Mouse (Mus musculus) CH12.LX (cell line): ENCODE measurements around the gene Gpx5.
A peak's percentile ranks its signal among the peaks of the same experiment; 100 is the strongest.

Experiments used
- BHLHE40 ChIP-seq: IDR thresholded peaks from 2 replicates; pipeline ENCODE4 v1.6.1; 2011; ENCODE audit warnings: mild to moderate bottlenecking, low read depth, low read length, improper control_type of control experiment
- CHD1 ChIP-seq: IDR thresholded peaks from 2 replicates; pipeline ENCODE4 v1.6.1; 2012; ENCODE audit warnings: low read depth, low read length, improper control_type of control experiment, inconsistent platforms
- CTCF ChIP-seq, 2 experiments: IDR thresholded peaks in 1 of 2; conservative IDR thresholded peaks in 1 of 2; 2 replicates each; pipeline ENCODE4 v1.5.1; 2011 to 2012; ENCODE audit warnings: low read depth in 2 of 2, low read length in 2 of 2, improper control_type of control experiment in 1 of 2, inconsistent platforms in 1 of 2, mild to moderate bottlenecking in 1 of 2, moderate library complexity in 1 of 2
- E2F4 ChIP-seq: IDR thresholded peaks from 2 replicates; pipeline ENCODE4 v1.6.1; 2011; ENCODE audit warnings: low read depth, low read length, improper control_type of control experiment; ENCODE audit not compliant: insufficient replicate concordance
- PAX5 ChIP-seq: IDR thresholded peaks from 2 replicates; pipeline ENCODE4 v1.6.1; 2012; ENCODE audit warnings: low read length, inconsistent platforms, mixed read lengths
- POLR2A ChIP-seq: IDR thresholded peaks from 2 replicates; pipeline ENCODE4 v1.6.1; 2011; ENCODE audit warnings: low read depth, mild to moderate bottlenecking, improper control_type of control experiment, low read length
- RCOR1 ChIP-seq: conservative IDR thresholded peaks from 2 replicates; pipeline ENCODE4 v1.6.1; 2012; ENCODE audit warnings: low read depth, mild to moderate bottlenecking, inconsistent platforms, low read length, improper control_type of control experiment
- SMC3 ChIP-seq: IDR thresholded peaks from 2 replicates; pipeline ENCODE4 v1.6.1; 2011; ENCODE audit warnings: low read depth, low read length, improper control_type of control experiment
- TBP ChIP-seq: conservative IDR thresholded peaks from 2 replicates; pipeline ENCODE4 v1.6.1; 2011; ENCODE audit warnings: low read depth, low read length, improper control_type of control experiment
- TCF12 ChIP-seq: IDR thresholded peaks from 2 replicates; pipeline ENCODE4 v1.6.1; 2014; ENCODE audit warnings: low read depth, mild to moderate bottlenecking, inconsistent platforms, low read length, improper control_type of control experiment
- USF1 ChIP-seq: IDR thresholded peaks from 2 replicates; pipeline ENCODE4 v1.6.1; 2014; ENCODE audit warnings: low read depth, mild to moderate bottlenecking, inconsistent platforms, low read length, improper control_type of control experiment
- ZKSCAN1 ChIP-seq: IDR thresholded peaks from 2 replicates; pipeline ENCODE4 v1.6.1; 2012; ENCODE audit warnings: low read depth, inconsistent platforms, low read length, improper control_type of control experiment, borderline replicate concordance
- ZMIZ1 ChIP-seq: IDR thresholded peaks from 2 replicates; pipeline ENCODE4 v1.6.1; 2012; ENCODE audit warnings: low read depth, mild to moderate bottlenecking, inconsistent platforms, low read length, improper control_type of control experiment

- TF ChIP-seq RCOR1 (no peak), PAX5 (no peak), TBP (peak; percentile 99), ZMIZ1 (no peak), USF1 (no peak), ZKSCAN1 (no peak), TCF12 (no peak), CHD1 (no peak), CTCF (conservative IDR thresholded peaks at IDR 0.05 in 1 of 2, IDR thresholded peaks at IDR 0.05 in 1 of 2; ENCODE audit: low read depth in 2 of 2, low read length in 2 of 2) (no peak), POLR2A (no peak), E2F4 (no peak), BHLHE40 (no peak), SMC3 (no peak)
Observed at GRCm38 (mm10) chr13:21250074-21250681, 42.4 kb downstream of the Gpx5 start.
